Mouse (Mus musculus): Measurements from ENCODE around the gene Tmem45b. TPM values are rescaled to one million over a fixed set of nuclear protein-coding genes. Genes with fewer than 3 reads are reported as not detected.

Tmem45b gene
- polyA plus RNA-seq, 1 experiment from 2014 or later: 0.20 TPM

DNA sequence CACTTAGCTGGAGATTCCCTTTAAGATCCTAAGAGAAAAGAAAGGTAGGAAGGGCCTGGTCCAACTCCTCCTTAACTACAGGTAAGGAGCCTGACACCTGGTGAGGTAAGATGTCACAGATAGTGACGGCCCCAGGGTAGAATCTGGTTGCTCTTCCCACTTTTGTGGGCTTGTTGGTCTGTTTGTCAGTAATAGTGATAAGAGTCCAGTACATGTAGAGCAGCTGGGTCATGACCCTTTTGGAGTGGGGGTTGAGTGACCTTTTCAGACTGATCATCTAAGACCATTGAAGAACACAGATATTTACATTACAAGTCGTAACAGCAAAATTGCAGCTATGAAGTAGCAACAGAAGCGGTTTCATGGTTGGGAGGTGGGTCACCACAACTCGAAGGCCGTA, 77.1 kb downstream of the Tmem45b start:
- no peak overlapping the region for H3K9ac ChIP-seq (replicated peaks)
- 93% methylated on average over 5 of the region's 5 CpGs for WGBS
- no peak overlapping the region for H3K27ac ChIP-seq (replicated peaks)
- no peak for ATAC-seq (ENCODE audit: low FRiP score)
- H3K4me3 ChIP-seq (replicated peaks): peak overlapping the region; percentile 91
- peaks cover 31% of the 10 kb centered on the region for H3K36me3 ChIP-seq
- no peaks in the 10 kb centered on the region for H3K9me3 ChIP-seq (replicated peaks)
- H3K27me3 ChIP-seq (replicated peaks): no peaks in the 10 kb centered on the region
- peak overlapping the region; percentile 83 for H3K4me2 ChIP-seq
- H3K4me1 ChIP-seq: peaks cover 28% of the 10 kb centered on the region

DNA sequence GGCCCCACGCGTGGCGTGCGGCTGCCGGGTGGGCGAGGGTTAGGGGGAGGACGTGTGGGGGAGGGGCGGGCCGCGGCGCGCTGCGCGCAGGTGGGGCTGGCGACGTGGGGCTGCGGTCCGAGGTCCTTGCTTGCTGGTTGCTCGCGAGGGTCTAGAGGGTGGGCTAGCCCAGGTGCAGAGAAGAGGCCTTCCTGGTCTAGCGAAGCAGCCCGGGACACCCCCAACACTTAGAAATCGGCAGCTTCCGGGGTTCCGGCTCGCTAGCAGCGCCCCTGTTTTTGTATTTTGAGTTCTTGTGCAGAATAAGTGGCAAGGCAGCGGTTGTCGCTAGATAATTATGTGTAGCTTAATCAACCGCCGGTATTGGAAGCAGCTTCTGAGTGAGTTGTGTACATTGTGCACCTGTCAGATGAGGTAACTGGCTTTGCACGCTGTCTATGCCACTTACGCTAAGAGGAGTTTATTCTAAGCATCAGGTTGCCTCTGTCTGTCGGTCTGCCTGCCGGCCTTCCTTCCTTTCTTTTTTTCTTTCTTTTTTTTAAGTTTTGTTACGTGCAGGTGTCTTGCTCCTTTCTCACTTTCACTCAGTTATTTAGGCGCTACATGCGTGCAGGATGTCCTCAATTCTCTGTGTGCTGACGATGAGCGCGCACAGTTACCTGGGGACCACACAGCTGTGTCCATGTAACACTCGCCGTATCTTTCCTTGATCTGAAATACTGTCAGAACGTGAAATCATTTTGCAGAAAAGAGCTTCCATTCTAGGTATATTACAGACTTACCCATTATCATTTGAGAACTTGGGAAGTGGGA, 77.7 kb downstream of the Tmem45b start:
- peaks cover 25% of the 10 kb centered on the region for H3K36me3 ChIP-seq
- H3K27ac ChIP-seq (replicated peaks): peak overlapping the region; percentile 80
- peak overlapping the region; percentile 91 for H3K4me3 ChIP-seq (replicated peaks)
- no peaks in the 10 kb centered on the region for H3K27me3 ChIP-seq (replicated peaks)
- 10% methylated on average over 34 of the region's 44 CpGs for WGBS
- peak; percentile 84 for ATAC-seq (ENCODE audit: low FRiP score)
- H3K4me2 ChIP-seq: peak overlapping the region; percentile 83
- no peaks in the 10 kb centered on the region for H3K9me3 ChIP-seq (replicated peaks)
- peaks cover 28% of the 10 kb centered on the region for H3K4me1 ChIP-seq
- H3K9ac ChIP-seq (replicated peaks): peak overlapping the region; percentile 77

DNA sequence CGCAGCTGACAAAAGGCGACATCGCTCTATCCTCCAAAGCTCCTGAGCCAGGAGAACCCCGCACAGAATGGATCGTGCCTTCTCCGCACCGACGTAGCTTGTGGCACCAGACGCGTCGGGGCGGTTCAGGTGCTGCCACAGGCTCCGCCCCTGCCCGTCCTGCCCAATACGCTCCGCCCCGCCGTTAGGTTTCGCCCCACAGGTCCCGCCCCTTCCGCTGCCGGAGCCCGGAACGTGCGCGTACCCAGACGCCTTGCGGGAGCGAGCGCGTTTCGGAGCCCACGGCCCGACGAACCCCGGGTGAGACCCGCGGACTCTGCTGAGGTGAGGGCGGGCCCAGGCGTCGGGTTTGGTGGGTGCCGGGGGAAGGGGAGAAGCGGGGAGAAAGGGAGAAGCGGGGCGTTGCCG, 78.3 kb downstream of the Tmem45b start, which contains the start of gene Nfrkb:
Gene Nfrkb, plus strand, starts transcription at position 246 of the 408 bp plus-strand sequence.
- no peaks in the 10 kb centered on the region for H3K9me3 ChIP-seq (replicated peaks)
- under 1% methylated on average over 45 of the region's 46 CpGs for WGBS
- H3K4me1 ChIP-seq: peaks cover 28% of the 10 kb centered on the region
- ATAC-seq (ENCODE audit: low FRiP score): peak; percentile 98
- peak within 1 kb of the TSS; percentile 91 for H3K4me3 ChIP-seq (replicated peaks)
- H3K4me2 ChIP-seq: peak within 1 kb of the TSS; percentile 83
- H3K36me3 ChIP-seq: peaks cover 19% of the 10 kb centered on the region
- H3K27ac ChIP-seq (replicated peaks): peak within 1 kb of the TSS; percentile 80
- no peaks in the 10 kb centered on the region for H3K27me3 ChIP-seq (replicated peaks)
- peak within 1 kb of the TSS; percentile 77 for H3K9ac ChIP-seq (replicated peaks)

DNA sequence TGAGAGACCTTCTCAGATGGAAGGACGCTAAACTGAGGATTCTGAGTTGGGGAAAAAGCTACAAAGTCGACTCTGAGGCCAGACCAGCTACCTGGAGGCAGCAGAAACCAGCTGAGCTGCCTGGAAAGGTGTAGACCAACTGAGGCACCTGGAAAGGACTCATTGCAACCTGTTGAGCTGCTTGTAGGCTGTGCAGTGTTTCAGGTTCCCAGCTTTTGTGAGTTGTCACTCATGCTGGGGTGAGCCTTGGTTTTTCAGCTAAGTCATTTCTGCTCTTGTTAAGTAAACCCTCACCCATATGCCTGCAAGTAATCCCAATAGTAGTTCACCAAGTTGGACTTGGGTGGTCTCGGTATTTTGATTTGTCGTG, 78.8 kb downstream of the Tmem45b start:
- Histone ChIP-seq H3K36me3 (peaks cover 16% of the 10 kb centered on the region; the same call in 1 of the 2 replicates), H3K27me3 (replicated peaks) (no peaks in the 10 kb centered on the region), H3K4me1 (peaks cover 28% of the 10 kb centered on the region), H3K4me3 (replicated peaks) (peak overlapping the region; percentile 91), H3K4me2 (peak overlapping the region; percentile 83), H3K27ac (replicated peaks) (peak overlapping the region; percentile 80; the same call in 1 of the 2 replicates), H3K9me3 (replicated peaks) (no peaks in the 10 kb centered on the region), H3K9ac (replicated peaks) (peak overlapping the region; percentile 77)
- ATAC-seq (ENCODE audit: low FRiP score): peak; percentile 36; the same call in 1 of the 2 replicates
- 21% methylated on average over 4 of the region's 4 CpGs for WGBS

DNA sequence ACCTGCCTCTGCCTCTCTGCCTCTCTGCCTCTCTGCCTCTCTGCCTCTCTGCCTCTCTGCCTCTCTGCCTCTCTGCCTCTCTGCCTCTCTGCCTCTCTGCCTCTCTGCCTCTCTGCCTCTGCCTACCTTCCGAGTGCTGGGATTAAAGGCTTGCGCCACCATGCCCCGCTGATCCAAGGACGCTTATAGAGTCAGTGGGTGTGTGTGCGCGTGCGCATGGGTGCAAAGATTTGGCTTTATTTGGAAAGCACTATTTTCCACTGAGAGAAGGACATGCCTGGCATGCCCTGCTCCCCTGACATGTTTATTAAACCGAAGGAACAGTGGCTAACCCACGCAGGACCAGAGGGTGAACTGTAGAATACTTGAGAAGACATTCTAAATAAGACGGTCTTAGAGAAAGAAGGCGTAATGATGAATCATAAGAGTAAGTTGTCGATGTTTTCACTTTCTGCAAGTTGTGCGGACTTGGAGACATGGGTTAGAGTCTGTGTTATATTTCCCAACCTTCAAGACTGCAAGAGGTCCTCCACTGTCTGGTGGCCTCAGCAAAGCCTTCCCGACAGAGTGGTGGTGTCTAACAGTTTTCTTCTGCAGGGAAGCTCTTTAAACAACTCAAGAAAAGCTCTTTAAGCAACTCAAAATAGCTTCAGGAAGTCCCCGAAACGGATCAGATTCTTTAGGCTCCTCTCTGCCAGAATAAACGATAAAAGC, 79.3 kb downstream of the Tmem45b start:
- Histone ChIP-seq H3K4me1 (peaks cover 28% of the 10 kb centered on the region), H3K9ac (replicated peaks) (no peak overlapping the region), H3K36me3 (peaks cover 12% of the 10 kb centered on the region; the same call in 1 of the 2 replicates), H3K4me2 (peak overlapping the region; percentile 83), H3K27me3 (replicated peaks) (no peaks in the 10 kb centered on the region), H3K27ac (replicated peaks) (no peak overlapping the region), H3K9me3 (replicated peaks) (no peaks in the 10 kb centered on the region), H3K4me3 (replicated peaks) (peak overlapping the region; percentile 91)
- ATAC-seq (ENCODE audit: low FRiP score): no peak
- WGBS: 88% methylated on average over 17 of the region's 17 CpGs

DNA sequence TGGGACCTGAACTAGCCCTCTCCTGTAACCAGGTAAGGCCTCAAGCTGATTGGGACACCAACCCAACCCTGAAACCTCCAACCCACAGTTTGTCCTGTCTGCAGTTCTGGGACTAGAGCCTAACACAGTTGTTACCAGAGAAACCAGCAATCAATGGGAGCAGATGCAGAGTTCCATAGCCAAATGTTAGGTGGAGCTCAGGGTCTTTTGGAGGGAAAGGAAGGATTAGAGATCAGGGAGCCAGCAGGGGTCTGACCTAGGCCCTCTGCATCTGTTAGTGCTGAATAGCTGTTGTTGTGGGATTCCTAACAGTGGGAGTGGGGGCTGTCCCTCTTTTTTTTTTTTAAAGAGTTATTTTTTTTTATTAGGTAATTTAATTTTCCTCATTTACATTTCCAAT, 87.6 kb downstream of the Tmem45b start:
- ATAC-seq (ENCODE audit: low FRiP score): no peak
- peaks cover 30% of the 10 kb centered on the region for H3K36me3 ChIP-seq

More for the DNA sequence above, 87.6 kb downstream of the Tmem45b start:
- Histone ChIP-seq H3K27me3 (replicated peaks) (no peaks in the 10 kb centered on the region), H3K27ac (replicated peaks) (no peak overlapping the region), H3K4me3 (replicated peaks) (no peak overlapping the region), H3K9ac (replicated peaks) (no peak overlapping the region), H3K4me2 (no peak overlapping the region), H3K9me3 (replicated peaks) (no peaks in the 10 kb centered on the region; the same call in 1 of the 2 replicates), H3K4me1 (no peaks in the 10 kb centered on the region)

Other genes with a start within 250 kb of the Tmem45b start
- 6.4 and 7.3 TPM in 2 replicates for gene Prdm10, start 183.9 kb downstream of the Tmem45b start, polyA plus RNA-seq (2015; fragmentation: Nextera tagmentation; extraction: Ambion mirVana)
- 22.9 and 24.5 TPM in 2 replicates for gene Nfrkb, start 78.3 kb downstream of the Tmem45b start, polyA plus RNA-seq (2015; fragmentation: Nextera tagmentation; extraction: Ambion mirVana)